In the genomic region with DNA sequence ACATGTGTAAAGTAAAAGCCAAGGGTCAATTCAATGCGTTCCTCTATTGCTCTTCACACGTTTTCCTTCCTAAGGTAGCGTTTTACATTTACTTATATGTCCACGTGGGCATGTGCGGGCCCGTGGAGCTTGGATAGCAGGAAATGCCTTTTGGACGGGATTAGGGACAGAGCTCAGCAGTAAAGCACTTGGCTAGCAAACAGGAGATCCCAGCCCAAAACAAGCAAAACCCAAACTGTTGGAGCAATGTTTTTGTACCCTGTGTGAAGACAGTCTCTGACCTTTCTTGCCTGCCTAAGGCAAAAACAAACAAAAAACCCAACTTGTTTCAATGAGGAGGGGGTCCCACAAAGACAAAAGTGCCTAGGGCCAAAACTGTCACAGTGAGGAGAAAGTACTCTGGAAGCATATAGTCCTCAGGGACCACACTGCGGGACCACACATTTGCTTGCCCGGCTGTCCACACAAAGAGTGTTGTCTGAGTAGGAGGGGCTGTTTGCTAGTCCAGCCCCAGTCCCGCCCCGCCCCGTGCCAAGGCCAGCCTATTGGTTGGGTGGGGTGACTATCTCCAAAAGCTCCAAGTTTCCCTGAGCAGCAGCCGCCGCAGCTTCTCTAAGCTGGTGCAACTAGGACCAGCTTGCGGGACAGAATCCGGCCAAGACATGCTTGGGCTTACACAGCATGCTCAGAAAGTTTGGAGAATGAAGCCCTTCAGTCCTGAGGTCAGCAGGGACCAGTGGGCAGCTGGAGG, we compare ENCODE assay signal across 8 mouse cellular contexts. TPM values are rescaled to one million over a fixed set of nuclear protein-coding genes. Genes with fewer than 3 reads are reported as not detected.
DNase-seq lines count a peak whose midpoint lies in the region; ATAC-seq and TF ChIP-seq lines count a peak whose summit lies in the region.

A gene (plus strand): TSS at position 571 of the 751 bp plus-strand sequence.

- H3K9ac ChIP-seq in forebrain, embryonic 14.5 days (ENCODE audit: low read length): peak within 1 kb of the TSS; percentile 38; the same call in 1 of the 2 replicates
- H3K9ac ChIP-seq in limb, embryonic 12.5 days (replicated peaks): peak within 1 kb of the TSS; percentile 57
- H3K9ac ChIP-seq in midbrain, embryonic 11.5 days (ENCODE audit: low read length): peak within 1 kb of the TSS; percentile 36

- H3K4me2 ChIP-seq in forebrain, embryonic 14.5 days (ENCODE audit: low read length): peak within 1 kb of the TSS; percentile 46
- H3K4me2 ChIP-seq in limb, embryonic 12.5 days: peak within 1 kb of the TSS; percentile 56
- peak within 1 kb of the TSS; percentile 51 for H3K4me2 ChIP-seq in midbrain, embryonic 11.5 days

- no peaks in the 10 kb centered on the region for H3K27me3 ChIP-seq in G1E (ENCODE audit: insufficient read depth, low read length)
- no peaks in the 10 kb centered on the region for H3K27me3 ChIP-seq in forebrain, embryonic 14.5 days (replicated peaks; ENCODE audit: control insufficient read depth, insufficient read depth, low read length)
- H3K27me3 ChIP-seq in limb, embryonic 12.5 days: no peaks in the 10 kb centered on the region
- H3K27me3 ChIP-seq in midbrain, embryonic 11.5 days (ENCODE audit: control insufficient read depth, insufficient read depth, low read length): no peaks in the 10 kb centered on the region

- peak; percentile 43; the same call in 1 of the 2 replicates for ATAC-seq in G1E (ENCODE audit: extremely low read depth, insufficient number of reproducible peaks, low FRiP score, poor library complexity, severe bottlenecking)
- ATAC-seq in forebrain, embryonic 14.5 days: peak; percentile 69
- peak; percentile 59 for ATAC-seq in limb, embryonic 12.5 days (ENCODE audit: insufficient number of reproducible peaks, insufficient read depth, low FRiP score, low TSS enrichment, low read depth)
- ATAC-seq in midbrain, embryonic 11.5 days (ENCODE audit: low FRiP score): peak; percentile 83
- ATAC-seq in inflammation-experienced regulatory T-cells, adult 6 months: no peak

- H3K27ac ChIP-seq in bone marrow, adult 2 months (ENCODE audit: control insufficient read depth, insufficient read depth, low read depth, low read length, poor library complexity): no peak within 1 kb of the TSS; the same call in 1 of the 2 replicates
- H3K27ac ChIP-seq in forebrain, embryonic 14.5 days (ENCODE audit: low read depth, low read length): peak within 1 kb of the TSS; percentile 58; the same call in 1 of the 2 replicates
- H3K27ac ChIP-seq in limb, embryonic 12.5 days: peak within 1 kb of the TSS; percentile 83
- H3K27ac ChIP-seq in midbrain, embryonic 11.5 days (ENCODE audit: low read depth, low read length): peak within 1 kb of the TSS; percentile 20

- H3K36me3 ChIP-seq in G1E (replicated peaks): peaks cover 36% of the 10 kb centered on the region
- H3K36me3 ChIP-seq in forebrain, embryonic 14.5 days (ENCODE audit: control insufficient read depth, insufficient read depth, low read length): peaks cover 29% of the 10 kb centered on the region
- H3K36me3 ChIP-seq in limb, embryonic 12.5 days: peaks cover 36% of the 10 kb centered on the region
- peaks cover 20% of the 10 kb centered on the region for H3K36me3 ChIP-seq in midbrain, embryonic 11.5 days (ENCODE audit: control insufficient read depth, insufficient read depth, low read length)

- intact Hi-C loops in heart, postnatal 36 days (cut with DNase I): no loop called here

- peak within 1 kb of the TSS; percentile 67 for H3K4me3 ChIP-seq in G1E (ENCODE audit: low read depth, low read length)
- H3K4me3 ChIP-seq in bone marrow, adult 2 months (replicated peaks; ENCODE audit: control insufficient read depth, low read depth, low read length): peak within 1 kb of the TSS; percentile 45
- H3K4me3 ChIP-seq in forebrain, embryonic 14.5 days (ENCODE audit: low read depth, low read length): 0 out of 2 replicates have a peak within 1 kb of the TSS, but pooled peaks have one; percentile 11
- H3K4me3 ChIP-seq in limb, embryonic 12.5 days (replicated peaks): peak within 1 kb of the TSS; percentile 38
- peak within 1 kb of the TSS; percentile 33 for H3K4me3 ChIP-seq in midbrain, embryonic 11.5 days (ENCODE audit: low read depth, low read length)

- WGBS in bone marrow, adult 2 months: 41% methylated on average over 16 of the region's 16 CpGs
- WGBS in forebrain, embryonic 14.5 days: 26% methylated on average over 16 of the region's 16 CpGs
- 23% methylated on average over 16 of the region's 16 CpGs for WGBS in limb, embryonic 12.5 days
- 29% methylated on average over 16 of the region's 16 CpGs for WGBS in midbrain, embryonic 11.5 days

- no peaks in the 10 kb centered on the region for H3K9me3 ChIP-seq in G1E (replicated peaks)
- H3K9me3 ChIP-seq in forebrain, embryonic 14.5 days (replicated peaks; ENCODE audit: control insufficient read depth, low read length): no peaks in the 10 kb centered on the region
- no peaks in the 10 kb centered on the region for H3K9me3 ChIP-seq in limb, embryonic 12.5 days
- H3K9me3 ChIP-seq in midbrain, embryonic 11.5 days (ENCODE audit: control insufficient read depth, low read length): no peaks in the 10 kb centered on the region; the same call in 1 of the 2 replicates

- TF ChIP-seq CTCF in G1E (IDR thresholded peaks at IDR 0.05; ENCODE audit: low read depth, low read length): no peak
- TF ChIP-seq CTCF in bone marrow, adult 2 months (IDR thresholded peaks at IDR 0.05; ENCODE audit: control insufficient read depth, insufficient read depth, low read length): no peak

- H3K4me1 ChIP-seq in G1E (ENCODE audit: insufficient read depth, low read depth, low read length): peaks cover 79% of the 10 kb centered on the region
- H3K4me1 ChIP-seq in bone marrow, adult 2 months (ENCODE audit: control insufficient read depth, insufficient read depth, low read length): no peaks in the 10 kb centered on the region; the same call in 1 of the 2 replicates
- H3K4me1 ChIP-seq in forebrain, embryonic 14.5 days (ENCODE audit: control insufficient read depth, insufficient read depth, low read length): peaks cover 13% of the 10 kb centered on the region
- H3K4me1 ChIP-seq in limb, embryonic 12.5 days (replicated peaks): peaks cover 53% of the 10 kb centered on the region
- peaks cover 26% of the 10 kb centered on the region for H3K4me1 ChIP-seq in midbrain, embryonic 11.5 days (ENCODE audit: control insufficient read depth, insufficient read depth, low read length)

- 0 out of 2 replicates have a peak, but pooled peaks have one; percentile 24 for TF ChIP-seq POLR2A in bone marrow, adult 2 months (IDR thresholded peaks at IDR 0.05; ENCODE audit: borderline replicate concordance, control insufficient read depth, low read depth, low read length)

- DNase-seq in G1E (ENCODE audit: low spot score): peak; percentile 85
- peak; percentile 82 for DNase-seq in forebrain, embryonic 14.5 days (ENCODE audit: low spot score)
- peak; percentile 76 to 79 for DNase-seq in heart, postnatal 36 days
- peak; percentile 93 for DNase-seq in midbrain, embryonic 11.5 days (ENCODE audit: low spot score, missing footprints)
- DNase-seq in testis, postnatal 10 days (ENCODE audit: low spot score): peak; percentile 90

RNA-seq across cellular contexts. Expression of the gene that starts here (rescaled TPM):
- total RNA-seq in G1E (2014; fragmentation: Nextera tagmentation) (6.6 and 7.3 TPM in 2 replicates), G1E (2017) (1.9 and 2.3 TPM in 2 replicates)
- polyA plus RNA-seq in G1E (2012): 1.4 and 2.2 TPM in 2 replicates
- 2.9 and 8.5 TPM in 2 replicates for polyA plus RNA-seq in bone marrow, adult 2 months (2011; ENCODE audit: insufficient read depth, insufficient read length, low replicate concordance, missing spikeins)
- polyA plus RNA-seq in forebrain, embryonic 14.5 days (2014; fragmentation: Nextera tagmentation; extraction: Ambion mirVana): 2.6 and 3.3 TPM in 2 replicates
- 1 to 10 TPM; 5.1 to 5.7 TPM for total RNA-seq in heart, postnatal 36 days (2021)
- polyA plus RNA-seq in limb, embryonic 12.5 days (2016; fragmentation: Nextera tagmentation; extraction: Ambion mirVana): 13.7 and 14.9 TPM in 2 replicates
- 3.9 and 4.8 TPM in 2 replicates for polyA plus RNA-seq in midbrain, embryonic 11.5 days (2014; fragmentation: Nextera tagmentation; extraction: Ambion mirVana)
- polyA plus RNA-seq in inflammation-experienced regulatory T-cells, adult 6 months (2017; shearing (Covaris generic)): 1 to 10 TPM; 2.9 to 7.0 (median 5.8) TPM

Comparison
In these comparisons a context has a peak if more than half of its experiments do, and no peak if none do; other contexts are left out.
1. H3K4me3 ChIP-seq: peak in every context shown above with its lines; median percentile 67 in G1E; 45 in bone marrow, adult 2 months; 38 in limb, embryonic 12.5 days; 33 in midbrain, embryonic 11.5 days; 11 in forebrain, embryonic 14.5 days.